Mouse (Mus musculus): ENCODE measurements around the gene Gm43518.
A peak's percentile ranks its signal among the peaks of the same experiment; 100 is the strongest.

Gm43518 gene

DNA sequence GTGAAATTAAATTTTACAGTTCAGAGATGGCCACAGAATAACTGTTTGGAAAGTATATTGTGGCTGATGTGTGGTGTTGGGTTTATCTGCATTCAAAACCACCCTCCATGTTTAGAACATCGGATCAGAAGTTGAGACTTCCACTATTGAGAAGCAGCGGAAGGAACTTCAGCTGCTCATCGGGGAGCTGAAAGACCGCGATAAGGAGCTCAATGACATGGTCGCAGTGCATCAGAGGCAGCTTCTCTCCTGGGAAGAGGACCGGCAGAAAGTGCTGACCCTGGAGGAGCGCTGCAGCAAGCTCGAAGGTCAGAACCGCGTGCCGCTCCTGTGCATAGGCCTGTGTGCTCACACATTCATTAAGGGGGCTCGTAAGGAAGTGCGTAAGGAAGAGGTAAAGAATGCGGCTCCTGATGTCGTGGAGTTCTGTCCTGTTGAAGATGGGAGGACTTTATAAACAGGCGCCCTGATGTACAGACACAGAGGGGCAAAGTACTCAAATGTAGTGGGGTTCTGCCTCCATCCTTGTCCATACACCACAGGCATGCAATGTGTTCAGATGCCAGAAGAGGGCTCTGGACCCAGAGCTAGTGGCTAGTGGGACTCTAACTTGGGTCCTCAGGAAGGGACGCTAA lies 6.9 kb downstream of the Gm43518 start:
- peak; percentile 52 for DNase-seq (ENCODE audit: low read depth)

DNA sequence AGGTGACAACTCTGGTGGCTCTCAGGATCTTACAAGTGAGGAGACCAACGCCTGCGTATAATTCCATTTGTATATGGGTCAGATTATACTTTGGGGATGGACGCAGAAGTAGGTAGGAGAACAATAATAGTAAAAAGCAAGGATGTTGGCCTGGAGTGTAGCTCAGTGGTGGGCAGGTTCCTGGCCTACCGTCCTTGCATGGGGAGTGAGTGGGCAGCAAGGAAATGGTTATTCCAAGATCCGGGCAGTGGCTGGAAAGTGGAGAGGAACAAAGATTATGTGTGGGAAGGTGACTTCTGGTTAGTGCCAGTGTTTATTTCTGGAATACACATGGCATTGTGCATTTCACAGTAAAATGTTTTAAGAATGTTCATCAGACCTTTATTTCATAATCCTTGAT lies 8.7 kb downstream of the Gm43518 start:
- DNase-seq (ENCODE audit: low read depth), result no peak

DNA sequence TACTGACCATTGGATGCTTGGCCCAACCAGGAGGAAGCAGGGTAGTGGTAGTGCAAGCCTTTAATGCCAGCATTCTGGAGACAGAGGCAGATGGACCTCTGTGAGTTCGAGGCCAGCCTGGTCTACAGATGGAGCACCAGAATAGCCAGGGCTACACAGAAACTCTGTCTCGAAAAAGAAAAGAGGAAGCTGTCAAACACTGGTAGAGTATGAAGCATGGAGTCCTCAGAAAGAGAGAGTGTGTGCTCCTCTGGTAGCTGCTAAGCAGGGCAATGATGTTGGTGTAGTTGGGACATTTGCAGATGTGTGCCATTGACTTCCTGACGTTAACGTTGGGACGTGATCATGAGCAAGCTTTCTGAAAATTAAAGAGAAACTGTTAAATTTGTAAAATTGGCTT lies 11.3 kb downstream of the Gm43518 start:
- no peak for DNase-seq (ENCODE audit: low read depth)

DNA sequence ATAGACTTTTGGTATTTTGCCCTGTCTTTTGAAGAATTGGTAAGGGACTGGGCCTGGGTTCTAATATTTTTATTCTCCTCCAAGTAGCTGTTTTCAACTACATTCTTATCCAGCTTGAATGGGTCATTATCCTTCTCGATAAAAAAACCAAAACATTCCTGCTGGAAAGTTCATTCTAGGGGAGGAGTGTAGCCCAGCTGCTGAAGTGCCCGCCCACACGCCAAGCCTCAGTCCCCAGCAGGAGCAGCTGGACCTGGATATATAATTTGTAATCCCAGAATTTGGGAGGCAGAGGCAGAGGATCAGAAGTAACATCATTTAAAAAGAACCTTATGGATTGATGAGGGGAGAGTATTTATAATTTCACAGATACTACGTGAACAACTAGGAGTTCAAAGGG lies 19.3 kb downstream of the Gm43518 start:
- DNase-seq (ENCODE audit: low read depth), result no peak

DNA sequence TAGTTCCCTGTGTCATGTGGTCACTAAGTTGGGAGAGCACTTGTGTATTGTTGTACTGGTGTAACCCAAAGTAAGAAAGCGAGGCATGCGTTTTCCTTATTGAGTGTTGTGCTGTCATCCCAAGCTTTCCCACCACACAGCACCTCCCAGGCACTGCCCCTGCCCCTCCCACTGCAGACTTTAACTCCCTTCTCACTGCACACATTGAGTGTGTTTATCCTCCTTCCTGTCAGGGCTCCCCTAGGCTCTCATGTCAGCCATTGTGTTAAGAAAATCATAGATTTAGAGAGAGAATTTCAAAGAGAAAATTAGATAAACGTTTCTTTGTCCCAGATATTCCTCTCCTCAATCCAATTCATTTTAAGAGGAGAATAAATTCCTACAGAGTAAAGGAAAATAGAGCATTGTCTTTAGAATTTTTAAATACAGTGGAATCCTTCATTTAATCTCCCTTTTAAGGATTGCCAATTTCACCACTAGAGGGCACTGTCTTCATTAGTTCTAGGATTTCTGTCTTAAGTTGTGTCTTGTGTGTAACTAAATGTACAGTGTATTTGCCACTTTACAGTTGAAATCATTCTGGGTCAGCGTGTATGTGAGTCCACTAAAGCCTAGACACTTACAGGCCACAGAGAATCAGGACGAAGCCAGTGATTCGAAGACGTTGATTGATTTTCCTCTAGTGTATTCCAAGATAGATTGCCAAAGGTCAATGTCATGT lies 20.0 kb downstream of the Gm43518 start:
- DNase-seq (ENCODE audit: low read depth), result peak; percentile 64

DNA sequence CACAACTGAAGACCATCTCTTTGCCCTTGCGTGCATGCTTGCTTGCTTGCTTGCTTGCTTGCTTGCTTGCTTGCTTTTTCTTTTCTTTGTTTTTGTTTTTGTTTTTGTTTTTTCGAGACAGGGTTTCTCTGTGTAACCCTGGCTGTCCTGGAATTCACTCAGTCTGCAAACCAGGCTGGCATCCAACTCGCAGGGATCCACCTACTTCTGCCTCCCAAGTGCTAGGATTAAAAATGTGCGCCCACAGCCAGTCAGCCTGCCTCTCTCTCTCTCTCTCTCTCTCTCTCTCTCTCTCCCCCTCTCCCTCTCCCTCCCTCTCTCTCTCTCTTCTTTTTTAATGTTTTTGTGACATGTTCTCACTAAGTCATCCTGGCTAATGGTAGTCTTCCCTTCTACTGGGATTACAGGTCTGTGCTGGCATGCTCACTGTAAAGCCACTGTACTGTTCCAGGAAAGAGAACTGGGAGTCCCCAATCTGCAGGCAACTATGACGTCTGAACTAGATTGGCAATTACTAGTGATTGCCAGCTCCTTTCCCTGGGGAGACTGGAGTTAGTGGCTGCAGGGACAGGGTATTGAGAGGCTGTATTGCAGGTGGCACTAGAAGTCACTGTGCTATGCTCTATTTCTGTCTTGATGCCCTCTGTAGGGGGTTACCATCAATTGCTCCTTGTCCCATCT lies 25.3 kb downstream of the Gm43518 start:
- DNase-seq (ENCODE audit: low read depth), result no peak

DNA sequence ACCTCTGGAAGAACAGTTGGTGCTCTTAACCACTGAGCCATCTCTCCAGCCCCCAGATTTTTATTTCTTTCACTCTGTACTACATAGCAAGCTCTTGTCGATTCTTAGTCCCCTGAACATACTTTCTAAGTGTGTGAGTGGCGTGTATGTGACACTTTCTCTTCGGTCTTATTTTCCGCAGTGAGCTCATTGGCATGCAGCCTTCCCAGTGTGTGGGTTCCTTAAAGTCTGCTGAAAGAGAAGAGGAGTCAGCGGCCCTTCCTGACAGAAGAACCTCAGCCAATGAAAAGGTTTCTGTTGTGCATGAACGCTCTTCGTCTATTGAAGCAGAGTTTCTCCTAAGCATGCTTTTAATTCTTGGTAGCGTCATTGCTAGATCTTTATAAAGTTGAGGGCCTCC lies 30.0 kb downstream of the Gm43518 start:
- DNase-seq (ENCODE audit: low read depth), result no peak

DNA sequence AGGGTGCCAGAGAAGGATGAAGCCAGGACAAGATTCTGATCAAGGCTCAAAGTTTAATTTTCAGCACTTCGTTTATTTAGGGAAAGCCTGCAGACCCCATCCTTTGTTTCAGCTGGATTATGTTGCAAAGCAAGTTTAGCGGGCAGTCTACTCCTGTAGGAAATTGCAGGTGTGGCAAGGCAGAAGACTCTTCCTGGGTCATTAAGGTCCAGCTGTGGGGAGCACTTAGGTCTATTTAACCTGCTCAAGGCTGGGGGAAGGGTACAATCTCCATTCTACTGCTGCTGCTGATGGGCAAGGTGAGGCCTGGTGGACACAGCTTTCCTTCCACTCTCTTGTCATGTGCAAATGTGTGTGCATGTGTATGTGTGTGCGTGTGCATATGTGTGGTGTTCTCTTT lies 31.8 kb downstream of the Gm43518 start:
- DNase-seq (ENCODE audit: low read depth), result no peak

DNA sequence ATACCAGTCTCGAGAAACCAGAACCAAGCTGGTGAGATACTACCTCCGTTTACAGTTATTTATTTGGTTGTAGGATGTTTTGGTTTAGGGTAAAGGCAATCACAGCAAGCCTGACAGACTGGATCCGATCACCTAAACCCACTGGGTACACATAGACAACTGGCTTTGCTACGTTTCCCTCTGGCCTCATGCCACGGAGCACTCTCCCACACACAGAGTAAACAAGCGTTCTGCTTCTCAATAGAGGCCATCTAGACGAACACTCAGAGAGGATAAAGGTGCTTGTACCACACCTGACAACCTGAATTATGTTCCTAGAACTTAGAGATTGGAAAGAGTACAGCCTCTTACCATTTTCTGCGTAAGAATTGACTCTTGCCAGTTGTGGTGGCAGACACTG lies 32.9 kb downstream of the Gm43518 start:
- DNase-seq (ENCODE audit: low read depth), result no peak

DNA sequence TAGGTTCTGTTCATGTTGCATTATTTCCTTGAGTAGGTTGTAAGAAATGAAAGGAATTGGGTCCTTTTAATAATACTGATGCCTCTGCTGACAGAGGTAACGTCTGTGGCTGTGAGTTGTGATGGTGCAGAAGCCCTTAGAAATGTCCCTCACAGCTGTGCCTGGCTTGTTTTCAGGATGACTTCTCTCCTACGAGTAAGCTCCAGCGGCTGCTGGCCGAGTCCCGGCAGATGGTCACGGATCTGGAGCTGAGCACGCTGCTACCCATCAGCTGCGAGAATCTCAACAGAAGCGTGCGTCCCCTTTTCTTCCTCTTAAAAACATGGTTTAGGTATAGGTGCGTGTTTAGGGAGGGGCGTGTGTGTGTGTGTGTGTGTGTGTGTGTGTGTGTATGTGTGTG lies 33.8 kb downstream of the Gm43518 start:
- no peak for DNase-seq (ENCODE audit: low read depth)

DNA sequence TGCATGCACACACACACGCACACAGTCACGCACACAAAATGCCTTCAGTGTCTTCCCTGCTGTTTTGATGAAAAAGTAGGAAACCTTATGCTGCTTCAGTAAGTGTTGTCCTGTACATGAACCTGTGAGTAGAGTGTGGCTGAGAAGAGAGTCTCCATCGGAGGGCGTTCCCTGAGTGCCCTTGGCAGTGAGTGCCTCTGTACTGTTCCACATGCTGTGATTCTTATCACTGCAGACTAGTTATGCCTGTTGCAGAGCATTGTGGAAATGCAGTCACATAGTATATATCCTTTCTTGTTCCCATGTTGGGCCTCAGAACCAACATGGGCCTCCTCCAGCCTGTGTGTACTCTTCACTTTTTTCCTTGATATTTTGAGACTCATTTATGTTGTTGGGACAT lies 37.0 kb downstream of the Gm43518 start:
- no peak for DNase-seq (ENCODE audit: low read depth)

DNA sequence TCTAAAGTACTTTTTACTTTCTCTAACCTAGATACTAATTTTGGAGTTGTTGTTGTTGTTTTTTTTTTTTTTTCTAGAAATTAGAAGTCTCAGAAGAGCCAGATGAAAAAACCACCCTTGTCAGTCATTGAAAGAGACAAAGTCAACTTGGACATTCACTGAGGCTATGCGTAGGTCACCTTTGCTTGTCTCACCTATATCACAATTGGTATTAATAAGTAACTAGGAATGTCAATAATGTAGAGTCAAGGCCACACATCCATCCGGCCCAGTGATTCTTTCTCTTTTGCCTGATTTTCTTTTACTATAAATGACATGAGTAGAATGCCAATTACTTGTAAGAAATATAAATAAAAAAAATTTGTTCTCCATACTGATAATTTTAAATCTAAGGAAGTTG lies 39.5 kb downstream of the Gm43518 start:
- DNase-seq (ENCODE audit: low read depth), result no peak

DNA sequence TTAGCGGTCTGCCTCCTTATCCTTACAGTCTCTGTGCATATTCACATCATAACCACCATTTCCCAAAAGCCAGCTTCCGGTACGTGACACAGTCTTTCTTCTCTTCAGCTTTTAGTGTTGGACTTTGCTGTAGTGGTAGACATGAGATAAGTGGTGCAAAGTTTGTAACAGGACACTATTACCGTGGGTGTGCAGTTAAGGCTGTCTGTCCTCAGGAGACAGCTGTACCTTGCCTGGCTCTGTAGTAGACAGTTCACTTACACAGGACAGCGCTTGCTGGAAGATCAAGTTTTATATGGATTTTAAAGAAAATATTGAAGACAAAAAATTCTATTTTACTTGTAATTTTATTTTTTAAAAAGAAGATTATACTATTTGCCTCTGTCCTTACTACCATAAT lies 41.2 kb downstream of the Gm43518 start:
- DNase-seq (ENCODE audit: low read depth), result no peak

DNA sequence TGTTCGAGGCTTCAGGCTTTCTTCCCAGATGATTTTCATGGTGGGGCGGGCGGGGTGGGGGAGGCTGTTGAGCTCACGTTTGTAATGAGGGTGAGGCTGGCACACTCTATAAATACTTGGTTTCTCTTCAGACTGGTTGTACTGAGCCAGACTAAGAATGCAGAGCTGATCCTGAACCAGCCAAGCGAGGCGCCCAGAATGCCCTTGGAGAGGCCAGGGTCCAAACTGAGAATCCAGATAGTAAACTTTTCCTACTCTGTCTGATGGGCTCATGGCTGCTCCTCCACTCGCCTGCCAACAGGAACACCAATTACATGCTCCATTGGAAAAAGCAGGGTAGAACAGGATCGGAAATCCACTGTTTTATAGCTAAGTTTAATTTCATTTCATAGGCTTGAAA lies 42.0 kb downstream of the Gm43518 start:
- no peak for DNase-seq (ENCODE audit: low read depth)

DNA sequence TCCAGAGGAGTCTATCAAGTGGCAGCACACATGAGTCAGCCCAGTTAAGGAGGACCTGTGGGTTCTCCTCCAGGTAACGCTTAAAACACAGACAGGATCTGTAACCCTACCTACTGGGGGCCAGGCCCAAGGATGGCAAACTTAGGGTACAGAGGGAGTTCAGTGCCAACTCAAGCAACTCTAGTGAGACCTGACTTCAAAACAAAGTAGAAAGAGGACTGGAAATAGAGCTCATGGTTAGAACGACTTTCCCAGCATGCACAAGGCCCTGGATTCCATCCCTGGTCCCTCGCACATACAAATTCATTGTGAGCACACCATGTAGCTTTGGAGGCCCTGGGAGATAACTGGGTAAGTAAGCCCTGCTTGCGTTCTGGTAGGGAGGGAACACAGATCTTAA lies 43.4 kb downstream of the Gm43518 start:
- no peak for DNase-seq (ENCODE audit: low read depth)

DNA sequence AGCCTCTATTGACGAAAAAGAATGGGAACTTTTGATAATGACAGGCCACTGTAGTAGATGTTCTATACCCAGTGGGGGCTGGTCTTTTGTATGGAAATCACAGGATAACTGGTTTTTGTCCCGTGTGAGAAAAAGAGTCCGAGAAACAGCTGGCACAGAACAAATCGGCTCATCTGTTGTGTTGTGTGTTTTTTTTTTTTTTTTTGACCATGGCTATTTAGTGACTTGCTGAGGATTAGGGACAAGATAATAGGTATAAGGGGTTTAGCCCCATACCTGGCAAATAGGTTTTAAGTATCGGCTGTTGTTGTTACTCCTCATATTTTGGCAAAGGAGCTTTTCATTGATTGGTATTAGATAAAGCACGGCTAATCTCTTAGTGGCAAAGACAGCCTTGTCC lies 45.2 kb downstream of the Gm43518 start:
- no peak for DNase-seq (ENCODE audit: low read depth)

DNA sequence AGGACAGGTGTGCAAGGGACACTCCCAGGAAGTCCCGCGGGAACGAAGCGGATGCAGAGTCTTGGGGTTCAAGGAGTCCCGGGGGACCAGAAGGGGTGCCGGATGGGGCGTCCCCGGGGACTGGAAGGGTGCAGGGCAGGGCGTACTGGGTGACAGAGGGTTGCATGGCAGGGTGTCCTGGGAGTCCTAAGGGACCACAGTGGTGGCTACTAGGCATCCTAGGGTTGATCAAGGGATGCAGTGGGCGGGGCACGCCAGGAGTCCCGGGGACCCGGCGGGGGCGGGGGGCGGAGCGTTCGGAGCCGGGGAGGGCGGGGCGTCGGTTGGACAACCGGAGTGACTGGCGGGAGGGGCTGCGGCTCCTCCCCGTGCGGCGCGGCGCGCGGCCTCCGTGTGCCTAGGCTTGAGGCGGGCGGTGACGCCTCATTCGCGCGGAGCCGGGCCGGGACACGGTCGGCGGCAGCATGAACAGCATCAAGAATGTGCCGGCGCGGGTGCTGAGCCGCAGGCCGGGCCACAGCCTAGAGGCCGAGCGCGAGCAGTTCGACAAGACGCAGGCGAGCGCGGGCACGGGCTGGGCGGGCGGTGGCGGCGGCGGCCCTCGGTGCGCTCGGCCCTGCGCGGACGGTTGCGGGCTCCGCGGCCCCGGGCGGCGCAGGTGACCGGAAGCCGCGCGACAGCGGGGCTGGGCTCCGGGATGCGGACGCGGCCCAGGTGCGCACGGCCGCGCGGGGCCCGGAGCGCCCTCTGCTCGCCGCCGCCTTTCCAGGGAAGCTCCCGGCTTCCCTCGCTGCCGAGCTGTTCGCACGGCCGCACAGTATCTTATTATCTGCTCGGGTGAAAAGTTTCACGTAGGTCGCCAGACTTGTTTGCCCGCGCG lies 46.3 kb downstream of the Gm43518 start, which contains the start of gene Hip1r:
Hip1r (plus strand) TSS at position 330 of the 880 bp plus-strand sequence.
- peak; percentile 48 for DNase-seq (ENCODE audit: low read depth)

DNA sequence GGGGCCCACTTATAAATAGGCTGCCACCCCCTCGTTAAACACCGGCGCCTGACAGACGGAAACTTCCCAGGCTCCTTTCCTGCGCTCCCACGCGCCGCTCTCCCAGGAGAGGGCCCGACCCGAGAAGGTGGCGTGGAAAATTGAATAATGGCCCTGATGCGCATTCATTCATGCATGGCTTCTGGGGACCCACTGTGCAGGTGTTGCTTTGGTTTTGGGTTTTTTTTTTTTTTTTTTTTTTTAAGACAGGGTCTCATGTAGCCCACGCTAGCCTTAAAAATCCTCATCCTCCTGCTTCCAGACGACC lies 46.9 kb downstream of the Gm43518 start:
- DNase-seq (ENCODE audit: low read depth), result no peak

DNA sequence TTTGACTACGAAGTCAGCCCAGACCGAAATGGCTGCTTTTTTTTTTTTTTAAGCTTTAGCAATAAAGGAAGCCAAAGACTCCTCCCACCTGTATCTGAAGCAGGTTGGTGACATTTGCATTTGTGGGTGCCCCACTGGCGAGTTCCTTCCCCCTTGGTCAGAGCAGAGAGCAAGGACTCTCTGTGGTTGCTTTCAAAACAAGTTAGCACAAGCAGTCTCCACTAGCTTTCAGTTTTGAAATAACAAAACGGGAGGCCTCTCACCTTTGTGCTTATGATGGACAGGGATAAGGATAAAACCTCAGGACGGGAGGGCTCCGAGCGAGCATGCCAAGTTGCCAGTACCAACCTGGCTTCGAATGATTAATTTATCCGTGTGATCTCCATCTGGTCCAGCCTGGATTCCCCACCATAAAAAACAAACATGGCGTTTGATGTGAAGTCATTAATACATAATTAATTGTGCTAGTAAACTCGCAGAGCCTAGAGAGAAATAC lies 47.4 kb downstream of the Gm43518 start:
- DNase-seq (ENCODE audit: low read depth), result no peak

DNA sequence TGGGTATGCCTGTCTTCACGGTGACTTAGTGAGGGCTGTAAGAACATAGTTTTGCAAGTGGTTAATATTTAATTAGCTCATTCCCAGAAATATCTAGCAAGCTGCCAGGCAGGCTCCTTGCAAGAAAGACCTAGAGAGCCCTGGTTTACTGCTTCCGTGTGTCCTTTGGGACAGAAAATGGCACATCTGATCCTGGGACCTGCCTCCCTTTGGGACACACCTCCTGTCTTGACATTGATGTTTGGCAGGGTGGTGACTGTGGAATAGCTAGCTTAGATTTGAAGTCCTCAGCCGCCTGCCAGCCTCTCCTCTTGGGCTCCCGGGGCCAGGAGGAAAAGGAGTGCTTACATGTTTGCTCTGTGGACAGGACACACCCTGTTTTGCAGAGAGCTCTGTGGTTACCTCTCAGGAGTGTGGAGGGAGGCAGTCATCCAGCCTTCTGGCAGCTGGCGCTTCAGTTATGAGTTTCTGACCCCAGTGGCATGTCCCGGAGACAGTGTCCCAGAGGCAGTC lies 48.5 kb downstream of the Gm43518 start:
- no peak for DNase-seq (ENCODE audit: low read depth)

DNA sequence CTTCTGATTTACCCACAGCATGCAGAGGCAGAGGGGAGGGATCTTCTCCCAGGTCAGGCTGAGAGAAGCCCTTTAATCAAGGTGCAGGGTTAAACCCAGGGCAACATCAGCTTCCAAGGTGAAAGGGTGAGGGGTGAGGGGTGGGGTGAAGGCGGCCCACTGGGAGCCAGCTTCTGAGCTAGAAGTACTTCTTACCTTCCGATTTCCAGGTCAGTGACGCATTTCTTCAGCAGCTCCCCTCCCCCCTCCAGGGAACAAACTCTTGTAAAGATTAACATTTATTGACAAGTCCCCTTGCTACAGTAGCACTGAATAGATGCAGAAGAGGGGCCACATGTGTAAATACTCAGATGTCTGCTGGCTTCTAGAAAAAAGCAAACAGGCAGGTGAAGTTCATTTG lies 50.0 kb downstream of the Gm43518 start:
- DNase-seq (ENCODE audit: low read depth), result no peak

DNA sequence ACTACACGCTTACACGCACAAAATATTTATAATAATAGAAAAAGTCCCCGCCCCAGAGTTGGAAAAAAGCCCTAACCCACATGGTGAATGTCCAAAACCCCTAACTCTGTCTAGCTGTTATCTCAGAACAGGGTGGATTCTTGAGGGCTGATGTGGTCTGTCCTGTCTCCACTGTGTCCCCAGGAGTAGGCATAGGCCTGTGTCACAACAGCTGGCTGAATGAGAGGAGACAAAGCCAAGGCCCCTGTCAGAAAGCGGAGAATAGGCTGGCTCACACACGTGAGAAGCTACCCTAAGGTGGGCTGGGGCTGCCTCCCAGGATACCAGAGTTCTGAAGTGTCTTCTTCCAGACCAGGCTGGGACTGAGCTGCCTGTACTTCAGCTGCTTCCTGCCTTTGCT lies 50.9 kb downstream of the Gm43518 start:
- no peak for DNase-seq (ENCODE audit: low read depth)

Measured in c-Kit-positive CD71-positive TER-119-negative erythroid progenitor cells, embryonic 14.5 days (primary cell).